Mouse (Mus musculus) midbrain, embryonic 12.5 days (tissue): ENCODE data around the gene Ccnd3. TPM values are rescaled to one million over a fixed set of nuclear protein-coding genes. Genes with fewer than 3 reads are reported as not detected.

Source experiments
- ATAC-seq: fragments of 200-750 bp; cut with Nextera tagmentation; 2 replicates; pipeline ENCODE4 v1.8.0; 2017; ENCODE audit warnings: low read depth, moderate TSS enrichment, moderate library complexity; ENCODE audit not compliant: low FRiP score
- H3K27ac ChIP-seq: fragments of 300-500 bp; sonication (generic); replicated peaks from 2 replicates; pipeline ENCODE4 v1.5.1; 2016; ENCODE audit warnings: mild to moderate bottlenecking
- H3K27me3 ChIP-seq: fragments of 300-500 bp; sonication (generic); 2 replicates; pipeline ENCODE4 v1.6.1; 2016; ENCODE audit warnings: mild to moderate bottlenecking
- H3K36me3 ChIP-seq: fragments of 300-500 bp; sonication (generic); 2 replicates; pipeline ENCODE4 v1.6.1; 2016
- H3K4me1 ChIP-seq: fragments of 300-500 bp; sonication (generic); 2 replicates; pipeline ENCODE4 v1.6.1; 2016
- H3K4me2 ChIP-seq: fragments of 300-500 bp; sonication (generic); replicated peaks from 2 replicates; pipeline ENCODE4 v1.6.1; 2016; ENCODE audit warnings: mild to moderate bottlenecking, moderate library complexity
- H3K4me3 ChIP-seq: fragments of 300-500 bp; sonication (generic); 2 replicates; pipeline ENCODE4 v1.5.1; 2016; ENCODE audit warnings: mild to moderate bottlenecking
- H3K9ac ChIP-seq: fragments of 300-500 bp; sonication (generic); replicated peaks from 2 replicates; pipeline ENCODE4 v1.6.1; 2016; ENCODE audit warnings: mild to moderate bottlenecking, moderate library complexity
- H3K9me3 ChIP-seq: fragments of 300-500 bp; sonication (generic); 2 replicates; pipeline ENCODE4 v1.6.1; 2016; ENCODE audit warnings: mild to moderate bottlenecking
- WGBS: fragments of 180-500 bp; shearing (Covaris S2); methylation state at CpG from one replicate; pipeline ENCODE4 v1.1.7; 2016; 5-methylcytosine and 5-hydroxymethylcytosine counted together
- polyA plus RNA-seq: library from polyadenylated mRNA; unstranded; fragments of >200 nt; fragmentation: Nextera tagmentation; extraction: Ambion mirVana; gene quantifications from 2 replicates; pipeline ENCODE4 v1.2.1, GENCODE M21; 2016

The Ccnd3 gene
- polyA plus RNA-seq = 127 and 145 TPM in 2 replicates

DNA sequence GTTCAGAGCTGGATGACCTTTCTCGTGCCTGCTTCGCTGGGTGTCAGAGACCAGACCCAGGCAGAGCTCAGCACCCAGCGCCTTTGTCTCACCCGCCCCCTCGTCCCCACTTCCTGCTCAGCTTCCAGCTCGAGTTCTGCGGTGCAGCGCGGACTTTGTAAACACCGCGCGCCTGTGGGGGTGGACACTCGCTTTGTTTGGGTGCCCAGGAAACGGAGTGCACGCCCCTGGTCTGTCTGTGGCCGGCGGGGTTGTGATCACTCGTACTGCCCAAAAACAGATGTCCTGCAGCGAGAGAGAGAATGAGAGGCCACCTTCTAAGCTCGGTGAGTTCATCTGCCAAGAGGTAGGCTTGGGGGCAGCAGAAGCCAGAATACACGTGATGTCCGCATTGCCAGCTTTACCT is at the start of gene Ccnd3:
TSS of gene Ccnd3 (plus strand) at position 111 of the 406 bp plus-strand sequence.
- ATAC-seq = no peak

GRCm38 (mm10) chr17:47458310-47458709 is 46.5 kb upstream of the Ccnd3 start:
- no peak overlapping the region for H3K27ac ChIP-seq
- peaks cover 5% of the 10 kb centered on the region for H3K27me3 ChIP-seq
- H3K9ac ChIP-seq = no peak overlapping the region
- no peaks in the 10 kb centered on the region for H3K4me1 ChIP-seq
- no peak overlapping the region for H3K4me2 ChIP-seq
- ATAC-seq = no peak
- H3K9me3 ChIP-seq = no peaks in the 10 kb centered on the region
- no peak overlapping the region for H3K4me3 ChIP-seq
- 83% methylated on average over 13 of the region's 13 CpGs for WGBS
- H3K36me3 ChIP-seq = no peaks in the 10 kb centered on the region

More for the DNA sequence above, at the start of gene Ccnd3:
- no peaks in the 10 kb centered on the region for H3K36me3 ChIP-seq
- peak within 1 kb of the TSS; percentile 53 for H3K9ac ChIP-seq
- H3K4me1 ChIP-seq = peaks cover 25% of the 10 kb centered on the region
- H3K27ac ChIP-seq = no peak within 1 kb of the TSS
- H3K4me2 ChIP-seq = peak within 1 kb of the TSS; percentile 63
- H3K27me3 ChIP-seq = peaks cover 6% of the 10 kb centered on the region; the same call in 1 of the 2 replicates
- WGBS = 2% methylated on average over 22 of the region's 22 CpGs
- no peaks in the 10 kb centered on the region for H3K9me3 ChIP-seq
- H3K4me3 ChIP-seq = peak within 1 kb of the TSS; percentile 37

GRCm38 (mm10) chr17:47458936-47459335 is 45.9 kb upstream of the Ccnd3 start:
- WGBS = 93% methylated on average over 2 of the region's 2 CpGs
- Histone ChIP-seq H3K9ac (no peak overlapping the region), H3K4me1 (no peaks in the 10 kb centered on the region), H3K4me3 (no peak overlapping the region), H3K27me3 (peaks cover 10% of the 10 kb centered on the region), H3K4me2 (no peak overlapping the region), H3K9me3 (no peaks in the 10 kb centered on the region), H3K36me3 (no peaks in the 10 kb centered on the region), H3K27ac (no peak overlapping the region)
- no peak for ATAC-seq

DNA sequence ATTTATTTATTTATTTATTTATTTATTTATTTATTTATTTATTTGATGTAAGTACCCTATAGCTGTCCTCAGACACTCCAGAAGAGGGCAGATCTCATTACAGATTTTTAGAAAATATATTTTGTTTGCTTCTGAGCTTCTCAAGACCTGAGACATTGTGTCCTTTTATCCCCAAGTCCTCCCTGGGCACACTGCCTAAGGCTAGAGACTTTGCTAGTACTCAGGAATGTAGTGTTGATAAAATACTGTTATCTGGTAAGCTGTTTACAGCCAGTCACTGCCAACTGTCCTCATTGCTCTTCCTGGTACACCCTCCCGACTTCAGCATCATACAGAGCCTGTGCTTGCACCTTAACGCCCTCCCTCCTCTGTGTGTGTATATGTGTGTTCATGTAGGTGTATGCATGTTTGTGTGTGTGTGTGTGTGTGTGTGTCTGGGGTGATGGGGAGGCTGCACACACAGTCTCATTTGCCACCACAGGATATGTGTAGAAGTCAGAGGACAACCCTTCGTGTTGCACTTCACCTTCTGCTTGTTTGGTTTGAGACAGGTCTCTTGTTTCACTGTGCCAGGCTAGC is 45.4 kb upstream of the Ccnd3 start:
- 73% methylated on average over 3 of the region's 3 CpGs for WGBS
- no peak overlapping the region for H3K4me2 ChIP-seq
- ATAC-seq = no peak
- no peak overlapping the region for H3K9ac ChIP-seq
- no peaks in the 10 kb centered on the region for H3K4me1 ChIP-seq
- no peak overlapping the region for H3K27ac ChIP-seq
- H3K36me3 ChIP-seq = no peaks in the 10 kb centered on the region
- H3K4me3 ChIP-seq = no peak overlapping the region
- H3K27me3 ChIP-seq = peaks cover 14% of the 10 kb centered on the region
- H3K9me3 ChIP-seq = no peaks in the 10 kb centered on the region

GRCm38 (mm10) chr17:47461688-47462087 is 43.2 kb upstream of the Ccnd3 start:
- no peak for ATAC-seq
- Histone ChIP-seq H3K9ac (no peak overlapping the region), H3K4me3 (no peak overlapping the region), H3K9me3 (no peaks in the 10 kb centered on the region), H3K27me3 (peaks cover 37% of the 10 kb centered on the region), H3K4me1 (peaks cover 6% of the 10 kb centered on the region; the same call in 1 of the 2 replicates), H3K27ac (no peak overlapping the region), H3K4me2 (no peak overlapping the region), H3K36me3 (no peaks in the 10 kb centered on the region)
- 85% methylated on average over 3 of the region's 3 CpGs for WGBS

- H3K27ac ChIP-seq = no peak overlapping the region
- H3K27me3 ChIP-seq = peaks cover 42% of the 10 kb centered on the region
- WGBS = 82% methylated on average over 7 of the region's 7 CpGs
- no peak overlapping the region for H3K4me2 ChIP-seq
- H3K9me3 ChIP-seq = no peaks in the 10 kb centered on the region
- peaks cover 6% of the 10 kb centered on the region; the same call in 1 of the 2 replicates for H3K4me1 ChIP-seq
- no peak for ATAC-seq
- no peak overlapping the region for H3K4me3 ChIP-seq
- H3K9ac ChIP-seq = no peak overlapping the region
- no peaks in the 10 kb centered on the region for H3K36me3 ChIP-seq
Observed at GRCm38 (mm10) chr17:47462209-47462608, 42.6 kb upstream of the Ccnd3 start.

DNA sequence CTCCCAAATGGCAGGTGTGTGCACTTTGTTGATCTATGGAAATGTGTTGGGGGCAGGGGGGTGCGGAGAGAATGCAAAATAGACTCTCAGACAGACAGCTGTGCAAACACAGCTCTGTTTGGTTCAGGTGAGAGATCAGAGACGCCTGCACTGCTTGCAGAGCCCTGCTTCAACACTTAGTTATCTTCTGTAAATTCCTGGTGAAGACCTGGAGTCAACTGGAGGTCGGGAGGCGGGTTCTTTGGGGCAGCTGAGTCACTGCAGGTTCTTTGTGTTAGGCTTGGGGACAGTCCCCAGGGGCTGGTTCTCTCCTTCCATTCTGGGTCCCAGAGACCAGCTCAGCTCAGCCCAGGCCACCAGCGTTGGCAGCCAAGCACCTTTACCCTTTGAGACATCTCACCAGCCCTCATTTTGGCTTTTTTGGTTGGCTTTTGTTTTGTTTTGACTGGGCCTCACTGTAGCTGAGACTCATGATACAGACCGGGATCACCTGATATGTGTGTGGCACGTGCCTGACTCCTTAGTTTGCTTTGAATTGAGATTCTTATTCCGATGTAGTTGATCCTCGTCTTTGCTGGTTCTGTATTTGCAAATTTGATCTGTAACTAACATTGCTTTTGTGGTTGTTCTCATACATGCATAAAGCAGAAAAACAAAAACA is 42.0 kb upstream of the Ccnd3 start:
- no peak for ATAC-seq
- peaks cover 49% of the 10 kb centered on the region for H3K27me3 ChIP-seq

DNA sequence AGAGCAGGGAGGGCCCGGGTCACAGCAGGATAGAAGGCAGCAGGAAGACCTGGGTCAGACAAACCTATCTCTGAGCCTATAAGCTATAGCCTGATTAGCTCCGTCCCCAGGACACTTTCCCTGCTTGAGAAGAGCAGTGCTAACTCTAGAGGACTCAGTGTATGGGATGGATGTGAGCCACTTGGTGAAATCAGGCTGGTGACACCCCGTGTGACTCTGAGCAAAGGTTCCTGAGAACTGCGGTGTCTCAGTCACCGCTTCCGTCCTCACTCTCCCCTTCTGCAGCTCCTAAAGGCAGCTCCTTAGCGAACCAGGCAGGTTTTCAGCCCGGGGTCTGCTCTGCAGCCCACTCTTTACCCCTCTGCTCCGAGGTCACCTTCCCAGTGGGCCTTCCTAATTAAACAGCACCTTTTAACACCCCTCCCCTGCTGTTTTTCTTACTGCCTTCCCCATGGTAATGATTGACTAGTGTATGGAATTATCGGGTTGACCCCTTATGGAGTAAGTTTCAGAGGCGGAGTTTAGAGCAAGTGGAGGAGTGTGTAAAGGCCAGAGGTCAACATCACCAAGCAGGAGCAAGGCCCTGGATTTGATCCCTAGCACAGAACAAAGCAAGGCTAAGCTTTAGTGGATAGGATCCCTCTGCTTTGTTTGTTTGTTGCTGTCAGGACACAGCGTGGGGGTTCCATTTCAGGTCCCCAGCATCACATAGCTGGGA is 40.4 kb upstream of the Ccnd3 start:
- H3K27me3 ChIP-seq = peaks cover 64% of the 10 kb centered on the region
- H3K9ac ChIP-seq = no peak overlapping the region
- ATAC-seq = no peak
- H3K4me2 ChIP-seq = no peak overlapping the region
- H3K9me3 ChIP-seq = no peaks in the 10 kb centered on the region
- H3K27ac ChIP-seq = no peak overlapping the region
- no peak overlapping the region for H3K4me3 ChIP-seq
- WGBS = 50% methylated on average over 12 of the region's 12 CpGs
- no peaks in the 10 kb centered on the region for H3K36me3 ChIP-seq
- peaks cover 12% of the 10 kb centered on the region; the same call in 1 of the 2 replicates for H3K4me1 ChIP-seq

More for the DNA sequence above, 42.0 kb upstream of the Ccnd3 start:
- 57% methylated on average over 9 of the region's 9 CpGs for WGBS
- Histone ChIP-seq H3K4me3 (no peak overlapping the region), H3K4me2 (no peak overlapping the region), H3K4me1 (peaks cover 6% of the 10 kb centered on the region; the same call in 1 of the 2 replicates), H3K9ac (no peak overlapping the region), H3K27ac (no peak overlapping the region), H3K36me3 (no peaks in the 10 kb centered on the region), H3K9me3 (no peaks in the 10 kb centered on the region)

DNA sequence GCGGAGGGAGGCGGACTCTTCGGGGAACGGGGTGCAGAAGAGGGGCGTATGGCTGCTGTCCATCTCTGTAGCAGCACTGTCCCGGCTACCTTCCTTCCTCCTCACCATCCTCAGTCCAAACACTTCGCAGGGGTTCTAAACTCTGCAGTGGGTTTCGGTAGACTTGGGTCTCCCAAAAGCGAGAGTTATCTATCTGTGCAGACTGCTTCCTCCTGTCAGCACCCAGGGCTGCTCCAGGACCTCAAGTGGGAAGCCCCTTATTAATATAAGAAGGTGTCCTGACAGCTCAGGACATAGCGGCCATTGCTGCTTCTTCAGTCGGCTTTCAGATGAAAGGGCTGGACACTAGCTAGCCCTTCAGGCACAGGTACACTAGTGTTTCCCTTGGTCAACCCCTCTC is 39.8 kb upstream of the Ccnd3 start:
- Histone ChIP-seq H3K27ac (no peak overlapping the region), H3K36me3 (no peaks in the 10 kb centered on the region), H3K4me2 (no peak overlapping the region), H3K9ac (no peak overlapping the region), H3K27me3 (peaks cover 70% of the 10 kb centered on the region), H3K4me1 (peaks cover 12% of the 10 kb centered on the region; the same call in 1 of the 2 replicates), H3K4me3 (no peak overlapping the region), H3K9me3 (no peaks in the 10 kb centered on the region)
- ATAC-seq = no peak
- 79% methylated on average over 11 of the region's 11 CpGs for WGBS

DNA sequence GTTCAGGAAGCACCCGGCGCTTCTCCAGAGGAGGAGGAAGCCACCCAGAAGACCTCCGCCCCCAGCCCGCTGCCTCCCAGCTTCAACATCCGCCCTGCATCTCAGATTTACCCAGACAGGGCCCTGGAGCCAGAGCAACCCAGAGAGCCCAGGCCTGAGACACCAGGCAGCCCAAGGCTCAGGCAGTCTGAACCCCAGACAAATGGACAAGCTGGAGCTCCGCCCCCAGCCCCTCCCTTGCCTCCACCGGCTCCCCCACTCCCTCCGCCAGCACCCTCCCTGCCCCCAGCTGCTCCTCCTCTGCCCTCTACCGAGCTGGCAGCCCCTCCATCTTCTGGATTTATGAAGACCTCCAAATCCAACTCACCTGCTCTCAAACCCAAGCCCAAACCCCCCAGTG is 38.6 kb upstream of the Ccnd3 start:
- Histone ChIP-seq H3K9ac (no peak overlapping the region), H3K4me1 (peaks cover 12% of the 10 kb centered on the region; the same call in 1 of the 2 replicates), H3K4me2 (no peak overlapping the region), H3K27me3 (peaks cover 82% of the 10 kb centered on the region), H3K36me3 (no peaks in the 10 kb centered on the region), H3K27ac (no peak overlapping the region), H3K4me3 (no peak overlapping the region), H3K9me3 (no peaks in the 10 kb centered on the region)
- 34% methylated on average over 9 of the region's 9 CpGs for WGBS
- no peak for ATAC-seq

- Histone ChIP-seq H3K9ac (no peak overlapping the region), H3K4me2 (no peak overlapping the region)
Observed at GRCm38 (mm10) chr17:47467659-47468058, 37.2 kb upstream of the Ccnd3 start.

DNA sequence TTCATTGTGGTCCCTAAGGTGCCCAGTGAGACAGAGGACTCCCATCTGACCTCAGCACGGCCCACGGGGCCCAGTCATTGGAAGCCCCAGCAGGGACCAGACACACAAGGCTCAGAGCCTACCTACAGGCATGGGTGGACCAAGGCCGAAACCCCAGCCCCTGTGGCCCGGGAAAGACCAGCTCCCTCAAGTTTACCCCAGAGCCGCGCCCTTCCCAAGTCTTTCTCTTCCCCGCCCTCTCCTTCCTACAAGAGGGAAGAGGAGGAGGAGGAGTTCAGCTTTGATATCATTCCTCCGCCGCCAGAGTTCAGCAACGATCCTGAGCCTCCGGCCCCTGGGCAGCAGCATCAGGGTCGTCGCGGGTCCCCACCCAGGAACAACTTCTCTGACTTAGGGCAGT is 36.8 kb upstream of the Ccnd3 start:
- Histone ChIP-seq H3K9me3 (no peaks in the 10 kb centered on the region), H3K27me3 (peaks cover 77% of the 10 kb centered on the region), H3K9ac (no peak overlapping the region), H3K36me3 (no peaks in the 10 kb centered on the region), H3K4me3 (peak overlapping the region; percentile 10; the same call in 1 of the 2 replicates), H3K4me1 (peaks cover 12% of the 10 kb centered on the region; the same call in 1 of the 2 replicates), H3K27ac (no peak overlapping the region), H3K4me2 (peak overlapping the region; percentile 40)
- 22% methylated on average over 12 of the region's 14 CpGs for WGBS
- ATAC-seq = no peak

More at GRCm38 (mm10) chr17:47467659-47468058, 37.2 kb upstream of the Ccnd3 start:
- Histone ChIP-seq H3K27me3 (peaks cover 77% of the 10 kb centered on the region), H3K4me3 (no peak overlapping the region), H3K27ac (no peak overlapping the region), H3K36me3 (no peaks in the 10 kb centered on the region), H3K9me3 (no peaks in the 10 kb centered on the region), H3K4me1 (peaks cover 12% of the 10 kb centered on the region; the same call in 1 of the 2 replicates)
- 59% methylated on average over 11 of the region's 11 CpGs for WGBS
- ATAC-seq = no peak
